Mouse (Mus musculus) cortical plate, adult 2 months (tissue): Measurements from ENCODE around the gene Hspbap1.

Source experiments
- CTCF ChIP-seq: fragments of 200-500 bp; IDR thresholded peaks from 2 replicates; pipeline ENCODE4 v1.5.1; 2011; ENCODE audit warnings: mild to moderate bottlenecking, control low read depth, low read length; ENCODE audit not compliant: insufficient read depth; ENCODE audit errors: extremely low read depth
- POLR2A ChIP-seq: fragments of 200-500 bp; IDR thresholded peaks from 2 replicates; pipeline ENCODE4 v1.6.1; 2011; ENCODE audit warnings: mild to moderate bottlenecking, low read length, control low read depth; ENCODE audit not compliant: insufficient read depth; ENCODE audit errors: extremely low read depth

DNA sequence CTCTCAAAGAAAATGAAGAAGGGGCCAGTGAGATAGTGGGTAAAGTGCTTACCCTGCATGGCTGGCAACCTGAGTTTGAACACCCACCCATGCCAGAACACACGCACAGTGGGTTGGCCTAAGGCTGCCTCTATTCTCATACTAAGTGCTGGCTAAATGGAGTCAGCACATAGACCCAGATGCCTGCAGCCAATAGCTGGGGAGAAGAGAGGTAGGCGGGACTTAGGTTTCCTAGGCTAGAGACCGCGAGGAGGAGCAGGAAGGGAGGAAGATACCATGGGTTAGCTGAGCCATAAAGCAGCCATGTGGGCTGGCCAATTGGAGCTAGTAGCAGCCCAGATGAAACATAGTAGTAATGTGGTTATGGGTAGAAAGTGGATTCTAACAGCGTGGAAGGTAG, 2.4 kb downstream of the Hspbap1 start:
- TF ChIP-seq POLR2A (no peak), CTCF (no peak)
